Mouse (Mus musculus) ES-E14 (cell line): ENCODE measurements around the gene Ccp110. TPM values are rescaled to one million over a fixed set of nuclear protein-coding genes. Genes with fewer than 3 reads are reported as not detected.

Experiments
- DNase-seq: peaks from one replicate; pipeline ENCODE4 v3.0.0-alpha.2; 2013; ENCODE audit warnings: low read depth, low spot score
- H3K27ac ChIP-seq: 2 replicates; pipeline ENCODE4 v1.5.1; 2012; ENCODE audit warnings: low read depth, mild to moderate bottlenecking, low read length, moderate library complexity, mixed read lengths; ENCODE audit not compliant: poor library complexity, insufficient read depth, severe bottlenecking
- H3K36me3 ChIP-seq: 2 replicates; pipeline ENCODE4 v1.6.1; 2012; ENCODE audit warnings: mild to moderate bottlenecking, low read length, moderate library complexity, mixed read lengths; ENCODE audit not compliant: control insufficient read depth, poor library complexity, insufficient read depth, severe bottlenecking
- H3K4me1 ChIP-seq, 2 experiments: fragments of 150-350 bp in 1 of 2; sonication (generic) in 1 of 2; 2 replicates each; pipeline ENCODE4 v1.6.1; 2012; ENCODE audit warnings: low read length in 2 of 2, mild to moderate bottlenecking in 1 of 2, mixed read lengths in 1 of 2; ENCODE audit not compliant: control insufficient read depth in 2 of 2, insufficient read depth in 2 of 2, poor library complexity in 1 of 2
- H3K4me3 ChIP-seq, 2 experiments: fragments of 150-350 bp in 1 of 2; sonication (generic) in 1 of 2; 2 replicates each; pipeline ENCODE4 v1.5.1; 2012; ENCODE audit warnings: low read length in 2 of 2, low read depth in 1 of 2, mild to moderate bottlenecking in 1 of 2, mixed read lengths in 1 of 2; ENCODE audit not compliant: insufficient read depth in 1 of 2, poor library complexity in 1 of 2, severe bottlenecking in 1 of 2
- H3K9ac ChIP-seq: 2 replicates; pipeline ENCODE4 v1.6.1; 2012; ENCODE audit warnings: low read depth, mild to moderate bottlenecking, low read length, mixed read lengths; ENCODE audit not compliant: poor library complexity, insufficient read depth, severe bottlenecking
- H3K9me3 ChIP-seq: fragments of 150-350 bp; sonication (generic); 2 replicates; pipeline ENCODE4 v1.6.1; 2012; ENCODE audit warnings: low read depth, mild to moderate bottlenecking, low read length; ENCODE audit not compliant: control insufficient read depth, insufficient read depth
- HCFC1 ChIP-seq: IDR thresholded peaks from 2 replicates; pipeline ENCODE4 v1.6.1; 2012; ENCODE audit warnings: low read length, inconsistent platforms, borderline replicate concordance; ENCODE audit not compliant: insufficient read depth
- in situ Hi-C, 2 experiments: fragments of 600-800 bp; cut with MboI; formaldehyde crosslinking; loops; one replicate each; pipeline ENCODE4 v1.15.1; 2025; ENCODE audit warnings: low sequenced_read_pairs in 2 of 2, inconsistent platforms in 1 of 2; ENCODE audit not compliant: unreplicated experiment in 2 of 2
- total RNA-seq: library from RNA; depleted of rRNA; stranded (reverse); fragments of 300-350 nt; gene quantifications from 2 replicates; pipeline ENCODE4 v1.2.3, GENCODE M21; 2012; rRNA removed

Ccp110 gene
- total RNA-seq, 1 experiment, result 25.8 TPM

DNA sequence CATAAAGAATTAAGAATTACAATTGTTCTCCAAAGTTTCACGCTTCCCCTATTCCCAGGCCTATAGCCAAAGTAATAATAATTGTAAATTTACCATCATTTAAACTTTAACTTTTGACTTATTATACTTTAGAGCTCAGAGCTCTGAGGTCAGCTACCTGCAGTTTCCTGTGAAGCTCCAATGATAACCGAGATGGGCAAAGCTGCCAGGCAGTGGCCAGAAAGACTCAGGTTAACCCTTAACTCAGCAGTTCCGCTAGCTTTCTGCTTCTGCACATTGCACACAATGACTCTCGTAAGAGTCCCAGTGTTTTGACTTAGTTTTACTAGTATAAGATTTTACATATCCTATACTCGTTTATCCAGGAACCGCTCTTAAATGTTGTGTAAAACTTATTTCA is 73.7 kb downstream of the Ccp110 start:
- DNase-seq, result no peak
- Histone ChIP-seq H3K4me1 (no peaks in the 10 kb centered on the region), H3K27ac (no peak overlapping the region), H3K9me3 (no peaks in the 10 kb centered on the region), H3K4me3 (no peak overlapping the region), H3K9ac (no peak overlapping the region), H3K36me3 (peaks cover 2% of the 10 kb centered on the region; the same call in 1 of the 2 replicates)
- no peak for TF ChIP-seq HCFC1
- in situ Hi-C loops, result no loop called here

Other genes starting within 250 kb of the Ccp110 start
- gene Itpripl2, start 220.6 kb upstream of the Ccp110 start, total RNA-seq, result 3.3 and 9.7 TPM in 2 replicates
- gene Coq7, start 179.2 kb upstream of the Ccp110 start, total RNA-seq, result 56.1 and 63.7 TPM in 2 replicates
- gene Tmc7, start 127.8 kb upstream of the Ccp110 start, total RNA-seq, result 2.7 and 2.9 TPM in 2 replicates
- gene Tmc5, start 115.3 kb upstream of the Ccp110 start, total RNA-seq, result 0.80 and 0.90 TPM in 2 replicates
- gene Gde1, start 6.8 kb upstream of the Ccp110 start, total RNA-seq, result 57.6 and 70.7 TPM in 2 replicates
- gene Vps35l, start 27.7 kb downstream of the Ccp110 start, total RNA-seq, result 36.8 and 49.2 TPM in 2 replicates
- gene Iqck, start 143.2 kb downstream of the Ccp110 start, total RNA-seq, result 1.8 and 2.8 TPM in 2 replicates
- gene Knop1, start 143.7 kb downstream of the Ccp110 start, total RNA-seq, result 52.7 and 56.8 TPM in 2 replicates